Mouse (Mus musculus): ENCODE data around the gene Sel1l. TPM values are rescaled to one million over a fixed set of nuclear protein-coding genes. Genes with fewer than 3 reads are reported as not detected.

Gene Sel1l
- total RNA-seq (2021), result 100 to 1,000 TPM; 170 to 176 TPM
- long read RNA-seq, experiment 1, full-length matches to known transcripts, result 28 of 36 reads
- long read RNA-seq, experiment 1, partial matches to known transcripts, result 2 of 36 reads
- long read RNA-seq, experiment 1, other reads (novel, unspliced or antisense), result 6 of 36 reads
- long read RNA-seq, experiment 2, full-length matches to known transcripts, result 80 of 105 reads
- long read RNA-seq, experiment 2, partial matches to known transcripts, result 2 of 105 reads
- long read RNA-seq, experiment 2, other reads (novel, unspliced or antisense), result 23 of 105 reads

GRCm38 (mm10) chr12:91849045-91849467 lies at the start of gene Sel1l:
Gene Sel1l (minus strand): TSS chr12:91849157.
- peak; percentile 93 to 95 for DNase-seq (ENCODE audit: low spot score in 2 of 2)

- DNase-seq (ENCODE audit: low spot score in 2 of 2), result no peak
Observed at GRCm38 (mm10) chr12:91892622-91893560, 43.9 kb upstream of the Sel1l start.

- DNase-seq (ENCODE audit: low spot score in 2 of 2), result no peak
Observed at GRCm38 (mm10) chr12:91880431-91880830, 31.5 kb upstream of the Sel1l start.

GRCm38 (mm10) chr12:91878912-91879250 lies 29.9 kb upstream of the Sel1l start:
- DNase-seq (ENCODE audit: low spot score in 2 of 2), result no peak

GRCm38 (mm10) chr12:91878056-91878911 lies 29.3 kb upstream of the Sel1l start:
- DNase-seq (ENCODE audit: low spot score in 2 of 2), result no peak

- DNase-seq (ENCODE audit: low spot score in 2 of 2), result no peak
Observed at GRCm38 (mm10) chr12:91877646-91878045, 28.7 kb upstream of the Sel1l start.

- DNase-seq (ENCODE audit: low spot score in 2 of 2), result no peak
Observed at GRCm38 (mm10) chr12:91870671-91871070, 21.7 kb upstream of the Sel1l start.

GRCm38 (mm10) chr12:91869352-91869751 lies 20.4 kb upstream of the Sel1l start:
- no peak for DNase-seq (ENCODE audit: low spot score in 2 of 2)

GRCm38 (mm10) chr12:91854330-91854729 lies 5.4 kb upstream of the Sel1l start:
- no peak for DNase-seq (ENCODE audit: low spot score in 2 of 2)

GRCm38 (mm10) chr12:91848394-91849044 lies 438 bp downstream of the Sel1l start:
- no peak for DNase-seq (ENCODE audit: low spot score in 2 of 2)

- DNase-seq (ENCODE audit: low spot score in 2 of 2), result no peak
Observed at GRCm38 (mm10) chr12:91846038-91846437, 2.9 kb downstream of the Sel1l start.

- DNase-seq (ENCODE audit: low spot score in 2 of 2), result no peak
Observed at GRCm38 (mm10) chr12:91845393-91845792, 3.6 kb downstream of the Sel1l start.

- DNase-seq (ENCODE audit: low spot score in 2 of 2), result no peak
Observed at GRCm38 (mm10) chr12:91844542-91844941, 4.4 kb downstream of the Sel1l start.

- DNase-seq (ENCODE audit: low spot score in 2 of 2), result no peak
Observed at GRCm38 (mm10) chr12:91843888-91844287, 5.1 kb downstream of the Sel1l start.

GRCm38 (mm10) chr12:91841714-91842113 lies 7.2 kb downstream of the Sel1l start:
- no peak for DNase-seq (ENCODE audit: low spot score in 2 of 2)

GRCm38 (mm10) chr12:91838261-91838660 lies 10.7 kb downstream of the Sel1l start:
- DNase-seq (ENCODE audit: low spot score in 2 of 2), result no peak

- DNase-seq (ENCODE audit: low spot score in 2 of 2), result peak in 1 of 2 experiments; percentile 47
Observed at GRCm38 (mm10) chr12:91837401-91838065, 11.4 kb downstream of the Sel1l start.

GRCm38 (mm10) chr12:91833939-91834333 lies 15.0 kb downstream of the Sel1l start:
- no peak for DNase-seq (ENCODE audit: low spot score in 2 of 2)

- DNase-seq (ENCODE audit: low spot score in 2 of 2), result no peak
Observed at GRCm38 (mm10) chr12:91833237-91833938, 15.6 kb downstream of the Sel1l start.

- no peak for DNase-seq (ENCODE audit: low spot score in 2 of 2)
Observed at GRCm38 (mm10) chr12:91831410-91831809, 17.5 kb downstream of the Sel1l start.

Measured in adrenal gland, postnatal 4 days (tissue).